10 mouse cellular contexts compared by ENCODE assay signal in genomic region chr11:49634101-49634500, GRCm38 (mm10). TPM values are rescaled to one million over a fixed set of nuclear protein-coding genes. Genes with fewer than 3 reads are reported as not detected.
DNase-seq lines count a peak whose midpoint lies in the region; ATAC-seq lines count a peak whose summit lies in the region.
"Had no signal": no experiment of that assay in that cellular context is flagged by ENCODE, and none has a peak within 500 bp of the region (broad histone marks: within the 10 kb centered on the region; RNA-seq: fewer than 3 reads in every experiment).

No protein-coding gene starts in this region.

- peaks cover 49% of the 10 kb centered on the region for H3K27me3 ChIP-seq in heart, embryonic 11.5 days (ENCODE audit: control insufficient read depth, insufficient read depth, low read length)
- H3K27me3 ChIP-seq in neural tube, embryonic 11.5 days (ENCODE audit: control insufficient read depth, insufficient read depth, low read length): peaks cover 39% of the 10 kb centered on the region
- H3K27me3 ChIP-seq in liver, embryonic 13.5 days: peaks cover 48% of the 10 kb centered on the region

- H3K4me1 ChIP-seq in heart, embryonic 11.5 days (ENCODE audit: control insufficient read depth, insufficient read depth, low read length): peaks cover 10% of the 10 kb centered on the region
- H3K4me1 ChIP-seq in neural tube, embryonic 11.5 days (ENCODE audit: control insufficient read depth, insufficient read depth, low read length): no peaks in the 10 kb centered on the region; the same call in 1 of the 2 replicates
- 0 out of 2 replicates have a peak, but pooled peaks cover 4% of the 10 kb centered on the region for H3K4me1 ChIP-seq in liver, embryonic 13.5 days (replicated peaks)

- no peak for ATAC-seq in heart, embryonic 11.5 days (replicated peaks; ENCODE audit: insufficient number of reproducible peaks, low FRiP score, low TSS enrichment)
- no peak for ATAC-seq in neural tube, embryonic 11.5 days (ENCODE audit: insufficient read depth, low FRiP score, low TSS enrichment)
- ATAC-seq in liver, embryonic 13.5 days (ENCODE audit: low read depth): no peak

- H3K27ac ChIP-seq in heart, embryonic 11.5 days (ENCODE audit: low read depth, low read length): no peak overlapping the region
- H3K27ac ChIP-seq in neural tube, embryonic 11.5 days (ENCODE audit: low read depth, low read length): no peak overlapping the region
- no peak overlapping the region for H3K27ac ChIP-seq in liver, embryonic 13.5 days

- no peak for DNase-seq in heart, postnatal 25 days (ENCODE audit: low spot score)
- DNase-seq in neural tube, embryonic 11.5 days (ENCODE audit: low spot score): no peak
- no peak for DNase-seq in neural tube, embryonic 10.5 days (ENCODE audit: extremely low spot score, low spot score)
- no peak for DNase-seq in liver, embryonic 13.5 days
- no peak for DNase-seq in gastrocnemius, postnatal 36 days
- DNase-seq in urinary bladder, adult 2 months (ENCODE audit: low spot score): no peak
- DNase-seq in T-cell, adult 2 months (ENCODE audit: low spot score): no peak
- DNase-seq: adrenal gland, adult 2 months had no signal

- WGBS in heart, embryonic 11.5 days (ENCODE audit: insufficient replicate concordance): 23% methylated on average over 22 of the region's 22 CpGs
- WGBS in neural tube, embryonic 11.5 days: 7% methylated on average over 22 of the region's 22 CpGs
- 41% methylated on average over 22 of the region's 22 CpGs for WGBS in liver, embryonic 13.5 days (ENCODE audit: insufficient replicate concordance)

- intact Hi-C loops in heart, postnatal 25 days (cut with DNase I): loop anchor here (5.0 kb wide), 1 partner anchor 37 kb away; no protein-coding TSS in a partner anchor
- intact Hi-C loops in gastrocnemius, postnatal 36 days (cut with DNase I): no loop called here

- H3K36me3 ChIP-seq in heart, embryonic 11.5 days (ENCODE audit: control insufficient read depth, insufficient read depth, low read length): no peaks in the 10 kb centered on the region
- no peaks in the 10 kb centered on the region for H3K36me3 ChIP-seq in neural tube, embryonic 11.5 days (ENCODE audit: control insufficient read depth, insufficient read depth, low read length)
- no peaks in the 10 kb centered on the region for H3K36me3 ChIP-seq in liver, embryonic 13.5 days

- no peak overlapping the region for H3K9ac ChIP-seq in heart, embryonic 11.5 days (ENCODE audit: low read depth, low read length)
- no peak overlapping the region for H3K9ac ChIP-seq in neural tube, embryonic 11.5 days (ENCODE audit: low read length)
- no peak overlapping the region for H3K9ac ChIP-seq in liver, embryonic 13.5 days

- peak overlapping the region; percentile 34 for H3K4me2 ChIP-seq in heart, embryonic 11.5 days
- H3K4me2 ChIP-seq in neural tube, embryonic 11.5 days (ENCODE audit: low read depth): 0 out of 2 replicates have a peak overlapping the region, but pooled peaks have one; percentile 9
- H3K4me2 ChIP-seq in liver, embryonic 13.5 days: peak overlapping the region; percentile 46

- no peaks in the 10 kb centered on the region for H3K9me3 ChIP-seq in heart, embryonic 11.5 days (replicated peaks; ENCODE audit: control insufficient read depth, low read length)
- H3K9me3 ChIP-seq in neural tube, embryonic 11.5 days (ENCODE audit: control insufficient read depth, low read length): no peaks in the 10 kb centered on the region
- H3K9me3 ChIP-seq in liver, embryonic 13.5 days (replicated peaks): no peaks in the 10 kb centered on the region

- H3K4me3 ChIP-seq in heart, embryonic 11.5 days (ENCODE audit: low read depth, low read length): peak overlapping the region; percentile 18; the same call in 1 of the 2 replicates
- no peak overlapping the region for H3K4me3 ChIP-seq in neural tube, embryonic 11.5 days (ENCODE audit: low read depth, low read length)
- H3K4me3 ChIP-seq in liver, embryonic 13.5 days (replicated peaks): no peak overlapping the region

RNA-seq across cellular contexts. Expression of gene Flt4, which starts 25.0 kb away (rescaled TPM):
- polyA plus RNA-seq in heart, embryonic 11.5 days (2014; fragmentation: Nextera tagmentation; extraction: Ambion mirVana): 6.3 and 7.6 TPM in 2 replicates
- total RNA-seq in heart, postnatal 25 days (2021): 10 to 100 TPM; 11.2 to 11.7 TPM
- 4.9 TPM in 2 replicates for polyA plus RNA-seq in neural tube, embryonic 11.5 days (2014; fragmentation: Nextera tagmentation; extraction: Ambion mirVana)
- 2.4 and 2.7 TPM in 2 replicates for polyA plus RNA-seq in liver, embryonic 13.5 days (2015; fragmentation: Nextera tagmentation; extraction: Ambion mirVana)
- total RNA-seq in gastrocnemius, postnatal 36 days (2021): 1 to 10 TPM; 1.9 to 2.9 TPM
- polyA plus RNA-seq in urinary bladder, adult 2 months (2012; rRNA removed): 4.2 and 6.3 TPM in 2 replicates
- total RNA-seq: neutrophil, adult 5-6 weeks had no signal

RNA-seq across cellular contexts. Expression of gene Scgb3a1, which starts 29.3 kb away (rescaled TPM):
- 0.86 and 1.1 TPM in 2 replicates for polyA plus RNA-seq in heart, embryonic 11.5 days (2014; fragmentation: Nextera tagmentation; extraction: Ambion mirVana)
- total RNA-seq in heart, postnatal 25 days (2021): 1 to 10 TPM; 1.2 to 1.4 TPM
- not detected in 2 replicates for polyA plus RNA-seq in neural tube, embryonic 11.5 days (2014; fragmentation: Nextera tagmentation; extraction: Ambion mirVana)
- polyA plus RNA-seq in liver, embryonic 13.5 days (2015; fragmentation: Nextera tagmentation; extraction: Ambion mirVana): not detected in 2 replicates
- not detected for total RNA-seq in gastrocnemius, postnatal 36 days (2021)
- 0.19 and 0.26 TPM in 2 replicates for polyA plus RNA-seq in urinary bladder, adult 2 months (2012; rRNA removed)
- total RNA-seq: adrenal gland, adult 2 months; neutrophil, adult 5-6 weeks had no signal
- polyA plus RNA-seq: adrenal gland, adult 2 months had no signal
